Comparison of ENCODE assay signal across 27 mouse cellular contexts in the genomic region with DNA sequence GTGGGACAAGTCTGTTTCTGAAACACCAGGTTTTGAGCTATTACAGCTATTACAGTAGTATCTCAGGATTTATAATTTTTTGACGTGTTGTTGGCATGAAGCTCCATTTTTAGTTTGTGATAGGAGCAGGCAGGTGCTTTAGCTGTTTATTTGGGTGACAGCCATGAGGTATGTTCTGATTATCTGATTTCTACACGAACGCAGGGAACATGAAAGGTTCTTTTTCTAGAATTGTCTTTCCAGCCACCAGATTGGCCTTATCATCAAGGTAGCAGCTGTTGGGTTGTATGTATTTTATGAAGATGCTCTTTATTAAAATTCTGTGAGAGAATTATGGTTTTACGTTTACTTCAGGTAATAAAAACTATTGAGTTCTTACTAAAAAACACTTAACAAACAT.
"Had no signal": no experiment of that assay in that cellular context is flagged by ENCODE, and none has a peak within 500 bp of the region (broad histone marks: within the 10 kb centered on the region; RNA-seq: fewer than 3 reads in every experiment).

No protein-coding gene starts in this region.

- DNase-seq: gastrocnemius, adult 2 months; gastrocnemius, postnatal 10 days; gastrocnemius, postnatal 25 days; heart, postnatal 10 days; heart, postnatal 4 days; kidney, adult 18-20 months; kidney, adult 8-10 months; kidney, postnatal 14 days; kidney, postnatal 36 days; layer of hippocampus, adult 9-11 months; layer of hippocampus, postnatal 36 days; left cerebral cortex, postnatal 4 days; liver, embryonic 13.5 days had no signal

- ATAC-seq: hindbrain, embryonic 16.5 days; inflammation-experienced regulatory T-cells, adult 6 months; intestine, embryonic 15.5 days; intestine, postnatal 0 days had no signal

- H3K4me1 ChIP-seq: hindbrain, embryonic 12.5 days had no signal

- H3K4me2 ChIP-seq: heart, embryonic 12.5 days; hindbrain, embryonic 12.5 days; hindbrain, embryonic 14.5 days; intestine, embryonic 15.5 days; kidney, embryonic 15.5 days; limb, embryonic 13.5 days; limb, embryonic 15.5 days; liver, embryonic 11.5 days; liver, embryonic 13.5 days had no signal

- H3K36me3 ChIP-seq: heart, embryonic 12.5 days; hindbrain, embryonic 12.5 days; intestine, embryonic 15.5 days; kidney, embryonic 15.5 days; limb, embryonic 15.5 days had no signal

- H3K27ac ChIP-seq: heart, embryonic 10.5 days; hindbrain, embryonic 10.5 days; hindbrain, embryonic 12.5 days; hindbrain, embryonic 14.5 days; intestine, embryonic 15.5 days; kidney, embryonic 15.5 days; kidney, postnatal 0 days; limb, embryonic 13.5 days; limb, embryonic 15.5 days; liver, embryonic 13.5 days had no signal

- H3K27me3 ChIP-seq: heart, embryonic 12.5 days; hindbrain, embryonic 12.5 days; intestine, embryonic 15.5 days; kidney, embryonic 15.5 days; limb, embryonic 13.5 days; limb, embryonic 15.5 days; liver, embryonic 13.5 days had no signal

- H3K9ac ChIP-seq: heart, embryonic 12.5 days; hindbrain, embryonic 12.5 days; hindbrain, embryonic 14.5 days; intestine, embryonic 15.5 days; kidney, embryonic 15.5 days; limb, embryonic 13.5 days; limb, embryonic 15.5 days; liver, embryonic 13.5 days had no signal

- H3K4me3 ChIP-seq: gastrocnemius, adult 2 months; heart, embryonic 10.5 days; heart, embryonic 12.5 days; hindbrain, embryonic 10.5 days; hindbrain, embryonic 12.5 days; intestine, embryonic 15.5 days; kidney, embryonic 15.5 days; limb, embryonic 13.5 days; limb, embryonic 15.5 days; liver, embryonic 13.5 days had no signal

- H3K9me3 ChIP-seq: heart, embryonic 10.5 days; heart, embryonic 12.5 days; hindbrain, embryonic 10.5 days; hindbrain, embryonic 12.5 days; intestine, embryonic 15.5 days; kidney, embryonic 15.5 days; limb, embryonic 13.5 days; limb, embryonic 15.5 days; liver, embryonic 13.5 days had no signal
